Mouse (Mus musculus) thymus, adult 2 months (tissue): ENCODE results near the gene Cnga2. TPM values are rescaled to one million over a fixed set of nuclear protein-coding genes. Genes with fewer than 3 reads are reported as not detected.
"Not testable (repeated sequence)": the region's sequence is repeated elsewhere in the genome, so short reads cannot be mapped to it uniquely, and the experiment has no call there.

Experiments
- DNase-seq: peaks from one replicate; pipeline ENCODE4 v3.0.0; 2021
- H3K27ac ChIP-seq: fragments of 200-500 bp; 2 replicates; pipeline ENCODE4 v1.5.1; 2012; ENCODE audit warnings: low read length, control low read depth; ENCODE audit not compliant: control insufficient read depth, insufficient read depth
- H3K27me3 ChIP-seq: fragments of 200-500 bp; 2 replicates; pipeline ENCODE4 v1.6.1; 2012; ENCODE audit warnings: mild to moderate bottlenecking, low read length, moderate library complexity, mixed read lengths; ENCODE audit not compliant: control insufficient read depth, insufficient read depth
- H3K36me3 ChIP-seq: fragments of 200-500 bp; 2 replicates; pipeline ENCODE4 v1.6.1; 2012; ENCODE audit warnings: mild to moderate bottlenecking, low read length, moderate library complexity; ENCODE audit not compliant: control insufficient read depth, insufficient read depth
- H3K4me1 ChIP-seq: fragments of 200-500 bp; replicated peaks from 2 replicates; pipeline ENCODE4 v1.6.1; 2012; ENCODE audit warnings: low read length; ENCODE audit not compliant: control insufficient read depth, insufficient read depth
- H3K4me3 ChIP-seq: fragments of 200-500 bp; 2 replicates; pipeline ENCODE4 v1.5.1; 2012; ENCODE audit warnings: mild to moderate bottlenecking, low read length, control low read depth, moderate library complexity; ENCODE audit not compliant: control insufficient read depth, insufficient read depth
- CTCF ChIP-seq: fragments of 200-500 bp; IDR thresholded peaks from 2 replicates; pipeline ENCODE4 v1.5.1; 2012; ENCODE audit warnings: mild to moderate bottlenecking, control low read depth, low read length, moderate library complexity, borderline replicate concordance; ENCODE audit not compliant: control insufficient read depth, poor library complexity, insufficient read depth; ENCODE audit errors: extremely low read depth
- POLR2A ChIP-seq: fragments of 200-500 bp; IDR thresholded peaks from 2 replicates; pipeline ENCODE4 v1.6.1; 2012; ENCODE audit warnings: mild to moderate bottlenecking, low read length, control low read depth, moderate library complexity; ENCODE audit not compliant: control insufficient read depth, poor library complexity, insufficient read depth; ENCODE audit errors: extremely low read depth
- WGBS: fragments of 180-500 bp; shearing (Covaris S2); methylation state at CpG from one replicate; pipeline ENCODE4 v1.1.7; 2018; 5-methylcytosine and 5-hydroxymethylcytosine counted together
- polyA plus RNA-seq: library from polyadenylated mRNA; depleted of rRNA; stranded (reverse); fragments of >200 nt; gene quantifications from 2 replicates; pipeline ENCODE4 v1.2.3, GENCODE M21; 2012

Cnga2 gene
- polyA plus RNA-seq, 1 experiment: 0.84 TPM

DNA sequence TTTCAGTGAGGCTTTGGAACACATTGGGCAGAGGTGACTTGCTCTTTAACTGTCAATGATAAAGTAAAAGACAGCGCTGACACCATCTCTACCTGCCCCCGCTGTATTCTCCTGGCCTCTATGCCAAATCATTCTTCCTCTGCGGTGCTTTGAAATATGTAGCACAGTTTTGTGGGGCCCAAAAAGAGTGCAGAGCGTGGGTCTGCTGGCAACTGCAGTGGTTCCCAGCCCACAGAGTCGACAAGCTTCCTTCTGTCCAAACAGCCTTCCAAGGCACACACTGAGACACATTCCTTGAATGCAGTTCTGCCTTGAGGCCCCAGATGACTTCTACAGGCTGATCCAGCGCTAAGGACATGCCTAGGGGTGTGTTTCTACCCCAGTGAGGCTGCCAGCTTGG is 22.8 kb upstream of the Cnga2 start:
- no peak for DNase-seq
- 88% methylated on average over 6 of the region's 6 CpGs for WGBS
- no peaks in the 10 kb centered on the region for H3K4me1 ChIP-seq
- no peaks in the 10 kb centered on the region for H3K36me3 ChIP-seq
- no peak overlapping the region for H3K4me3 ChIP-seq
- no peak overlapping the region for H3K27ac ChIP-seq
- no peaks in the 10 kb centered on the region for H3K27me3 ChIP-seq
- TF ChIP-seq POLR2A (no peak), CTCF (no peak)

DNA sequence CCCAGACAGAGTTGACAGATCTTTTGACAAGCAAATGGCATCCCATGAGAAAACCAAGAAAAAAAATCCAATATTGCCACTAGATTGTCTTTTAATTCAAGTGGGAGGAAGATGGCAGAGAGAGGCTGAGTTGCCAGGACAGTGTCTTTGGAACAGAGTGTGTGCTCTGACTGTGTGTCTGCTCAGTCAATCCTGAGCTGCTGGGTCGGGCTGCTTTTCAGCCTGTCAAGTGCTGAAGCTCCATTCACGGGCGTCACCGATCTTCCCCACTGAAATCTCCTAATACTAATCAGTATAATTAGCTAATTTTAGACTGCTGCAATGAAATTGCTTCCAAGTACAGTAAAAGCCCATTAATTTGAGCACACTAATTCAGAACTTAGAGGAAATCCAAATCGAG is 20.3 kb upstream of the Cnga2 start:
- WGBS: 92% methylated on average over 5 of the region's 5 CpGs
- H3K27me3 ChIP-seq: no peaks in the 10 kb centered on the region
- no peaks in the 10 kb centered on the region for H3K36me3 ChIP-seq
- DNase-seq: no peak
- TF ChIP-seq CTCF (no peak), POLR2A (no peak)
- no peak overlapping the region for H3K4me3 ChIP-seq
- H3K27ac ChIP-seq: no peak overlapping the region
- no peaks in the 10 kb centered on the region for H3K4me1 ChIP-seq

- H3K27ac ChIP-seq: no peak within 1 kb of the TSS
- no peaks in the 10 kb centered on the region for H3K36me3 ChIP-seq
- no peak for DNase-seq
- H3K4me1 ChIP-seq: no peaks in the 10 kb centered on the region
- no peak within 1 kb of the TSS for H3K4me3 ChIP-seq
- WGBS: 72% methylated on average over 2 of the region's 2 CpGs
- TF ChIP-seq POLR2A: no peak
- no peak for TF ChIP-seq CTCF
- no peaks in the 10 kb centered on the region for H3K27me3 ChIP-seq
These were observed 19.0 kb upstream of the Cnga2 start, which contains the start of gene Fate1 for GRCm38 (mm10) chrX:71972686-71973085. Fate1 (plus strand) TSS chrX:71972986.

GRCm38 (mm10) chrX:71977681-71978080 is 14.0 kb upstream of the Cnga2 start:
- H3K36me3 ChIP-seq, H3K27me3 ChIP-seq, H3K4me3 ChIP-seq, DNase-seq, H3K4me1 ChIP-seq, H3K27ac ChIP-seq: not testable (repeated sequence)

GRCm38 (mm10) chrX:71980443-71980842 is 11.2 kb upstream of the Cnga2 start:
- H3K4me1 ChIP-seq: no peaks in the 10 kb centered on the region
- no peaks in the 10 kb centered on the region for H3K27me3 ChIP-seq
- H3K4me3 ChIP-seq: no peak overlapping the region
- TF ChIP-seq CTCF: no peak
- no peak for TF ChIP-seq POLR2A
- WGBS: 61% methylated on average over 3 of the region's 3 CpGs
- H3K36me3 ChIP-seq: no peaks in the 10 kb centered on the region
- H3K27ac ChIP-seq: no peak overlapping the region
- no peak for DNase-seq

DNA sequence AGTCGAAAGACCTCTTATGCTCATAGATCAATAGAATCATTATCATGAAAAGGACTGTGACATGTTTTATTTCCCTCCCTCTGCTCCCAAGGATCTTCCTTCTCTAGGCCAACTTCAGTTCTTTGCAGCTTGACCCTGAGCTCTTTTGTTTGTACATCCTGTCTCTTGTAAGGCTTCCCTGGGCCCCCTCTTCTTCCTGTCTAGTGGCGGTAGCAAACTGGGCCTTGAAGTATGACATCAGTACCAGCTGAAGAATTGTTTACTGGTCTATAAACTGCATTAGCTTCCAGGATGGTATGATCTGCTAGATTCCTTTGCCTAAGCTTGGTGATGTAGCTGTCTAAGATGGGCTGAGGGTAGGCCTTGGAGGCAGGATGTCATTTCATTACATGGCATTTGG is 10.3 kb upstream of the Cnga2 start:
- WGBS: 86% methylated on average over 2 of the region's 2 CpGs
- Histone ChIP-seq H3K36me3 (no peaks in the 10 kb centered on the region), H3K4me3 (no peak overlapping the region), H3K27ac (no peak overlapping the region), H3K4me1 (no peaks in the 10 kb centered on the region), H3K27me3 (no peaks in the 10 kb centered on the region)
- DNase-seq: no peak
- TF ChIP-seq CTCF (no peak), POLR2A (no peak)

GRCm38 (mm10) chrX:71983205-71983604 is 8.4 kb upstream of the Cnga2 start:
- TF ChIP-seq CTCF (no peak), POLR2A (no peak)
- H3K27me3 ChIP-seq: no peaks in the 10 kb centered on the region
- no peaks in the 10 kb centered on the region for H3K36me3 ChIP-seq
- 89% methylated on average over 2 of the region's 2 CpGs for WGBS
- H3K4me3 ChIP-seq: no peak overlapping the region
- H3K4me1 ChIP-seq: no peaks in the 10 kb centered on the region
- H3K27ac ChIP-seq: no peak overlapping the region
- no peak for DNase-seq
